Mouse (Mus musculus) yolk sac, embryonic 10.5 days (tissue): ENCODE results near the gene Sf3a1.
"Not testable (repeated sequence)": the region's sequence is repeated elsewhere in the genome, so short reads cannot be mapped to it uniquely, and the experiment has no call there.

Experiments
- DNase-seq: peaks from one replicate; pipeline ENCODE4 v3.0.0-alpha.2; 2017; ENCODE audit warnings: low spot score

Sf3a1 gene

GRCm38 (mm10) chr11:4185480-4185879 is 25.3 kb downstream of the Sf3a1 start:
- DNase-seq, result not testable (repeated sequence)

DNA sequence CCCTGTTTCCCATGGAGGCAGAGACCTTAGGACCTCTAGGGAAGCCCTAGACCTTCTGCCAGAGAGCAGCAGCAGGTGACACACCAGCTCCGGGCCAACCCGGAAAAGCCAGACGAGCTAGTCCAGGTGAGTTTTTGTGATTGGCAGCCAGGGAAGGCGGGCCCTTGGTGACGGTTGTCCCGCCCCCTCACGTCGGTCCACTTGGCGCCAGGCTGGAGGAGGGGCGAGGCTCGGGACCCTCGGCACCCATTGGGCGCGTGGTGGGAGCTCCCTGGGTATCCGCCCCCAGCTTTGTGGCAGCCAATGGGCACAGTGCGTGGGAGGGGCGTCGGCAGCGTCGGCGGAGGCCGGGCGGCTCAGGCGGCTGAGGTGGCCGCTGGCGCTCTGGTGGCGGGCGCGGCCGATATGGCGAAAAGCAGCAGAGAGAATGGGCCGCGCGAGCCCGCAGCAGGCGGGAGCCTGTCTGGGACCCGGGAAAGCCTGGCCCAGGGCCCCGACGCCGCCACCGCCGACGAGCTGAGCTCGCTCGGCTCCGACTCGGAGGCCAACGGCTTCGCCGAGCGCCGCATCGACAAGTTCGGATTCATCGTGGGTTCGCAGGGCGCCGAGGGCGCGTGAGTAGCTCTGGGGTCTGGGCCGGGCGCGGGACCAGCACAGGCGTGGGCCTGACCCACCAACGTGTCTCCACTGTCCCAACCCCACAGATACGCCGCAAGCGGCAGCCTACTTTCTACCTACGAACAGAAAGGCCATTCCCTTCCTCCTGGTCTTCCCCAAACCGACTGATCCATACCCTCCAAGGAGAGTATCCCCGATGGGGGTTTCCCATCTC is 26.6 kb downstream of the Sf3a1 start, which contains the start of gene Tbc1d10a:
Tbc1d10a (plus strand) TSS at position 304 of the 832 bp plus-strand sequence.
- DNase-seq, result peak; percentile 99

GRCm38 (mm10) chr11:4187318-4187700 is 27.2 kb downstream of the Sf3a1 start:
- no peak for DNase-seq

DNA sequence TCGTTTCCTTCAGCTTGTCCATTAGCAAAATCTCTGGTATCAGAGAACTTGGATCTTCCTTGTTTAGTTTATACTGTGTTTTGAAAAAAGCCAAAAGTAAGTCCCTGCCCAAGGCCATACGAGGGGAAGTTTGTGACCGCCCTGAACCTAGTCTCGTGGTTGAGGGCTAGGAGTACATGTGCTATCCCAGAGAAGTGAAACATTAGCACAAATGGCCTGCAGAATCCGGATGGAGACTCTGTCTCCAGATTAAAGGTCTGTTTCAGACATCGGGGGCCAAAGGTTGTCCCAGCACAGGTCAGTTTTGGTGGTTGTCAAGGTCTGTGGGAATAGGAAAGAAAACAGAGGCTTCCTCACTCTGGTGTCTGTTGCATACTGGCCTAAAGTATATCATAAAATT is 29.0 kb downstream of the Sf3a1 start:
- peak; percentile 77 for DNase-seq

GRCm38 (mm10) chr11:4190677-4191076 is 30.5 kb downstream of the Sf3a1 start:
- no peak for DNase-seq

GRCm38 (mm10) chr11:4192757-4193156 is 32.6 kb downstream of the Sf3a1 start:
- DNase-seq, result no peak

DNA sequence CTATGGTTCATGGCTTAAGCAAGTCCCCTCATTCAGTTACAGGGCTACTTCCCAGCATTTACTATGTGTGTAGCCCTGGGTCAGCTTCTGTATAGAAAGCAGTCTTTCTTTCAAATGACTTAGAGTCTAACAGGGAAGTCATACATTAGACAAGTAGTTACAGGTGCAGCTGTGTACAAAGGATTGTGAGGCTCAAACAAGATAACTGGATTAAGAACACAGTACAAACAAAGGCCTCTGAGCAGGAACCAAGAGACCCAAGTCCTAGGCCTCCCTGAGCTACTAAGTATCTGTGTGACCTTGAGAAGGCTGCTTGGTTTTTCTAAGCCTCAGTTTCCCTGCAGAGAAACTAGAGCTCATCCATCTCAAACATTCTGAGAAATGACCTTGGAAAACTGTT is 33.3 kb downstream of the Sf3a1 start:
- DNase-seq, result no peak

- no peak for DNase-seq
Observed at GRCm38 (mm10) chr11:4195597-4196031, 35.5 kb downstream of the Sf3a1 start.

- peak; percentile 83 for DNase-seq
Observed at GRCm38 (mm10) chr11:4196636-4197035, 36.5 kb downstream of the Sf3a1 start.

DNA sequence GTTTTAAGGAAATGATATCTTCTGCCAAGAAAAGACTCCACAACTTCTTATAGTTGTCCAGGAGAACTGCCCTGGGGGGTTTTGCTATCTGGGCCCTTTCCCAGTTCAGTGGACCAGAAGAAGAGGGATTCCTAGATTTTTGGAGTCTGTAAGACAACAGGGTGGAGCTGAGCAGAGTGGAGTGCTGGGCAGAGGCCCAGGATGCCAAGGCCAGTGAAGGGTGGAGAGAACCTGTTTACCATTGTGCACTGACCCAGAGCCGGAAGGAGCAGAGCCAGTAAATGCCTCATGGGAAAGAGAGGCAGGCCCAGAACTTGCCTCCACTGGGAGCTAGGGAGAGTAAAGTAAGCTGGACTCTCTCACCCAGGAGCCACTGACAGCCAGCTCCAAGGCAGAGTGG is 37.5 kb downstream of the Sf3a1 start:
- no peak for DNase-seq

DNA sequence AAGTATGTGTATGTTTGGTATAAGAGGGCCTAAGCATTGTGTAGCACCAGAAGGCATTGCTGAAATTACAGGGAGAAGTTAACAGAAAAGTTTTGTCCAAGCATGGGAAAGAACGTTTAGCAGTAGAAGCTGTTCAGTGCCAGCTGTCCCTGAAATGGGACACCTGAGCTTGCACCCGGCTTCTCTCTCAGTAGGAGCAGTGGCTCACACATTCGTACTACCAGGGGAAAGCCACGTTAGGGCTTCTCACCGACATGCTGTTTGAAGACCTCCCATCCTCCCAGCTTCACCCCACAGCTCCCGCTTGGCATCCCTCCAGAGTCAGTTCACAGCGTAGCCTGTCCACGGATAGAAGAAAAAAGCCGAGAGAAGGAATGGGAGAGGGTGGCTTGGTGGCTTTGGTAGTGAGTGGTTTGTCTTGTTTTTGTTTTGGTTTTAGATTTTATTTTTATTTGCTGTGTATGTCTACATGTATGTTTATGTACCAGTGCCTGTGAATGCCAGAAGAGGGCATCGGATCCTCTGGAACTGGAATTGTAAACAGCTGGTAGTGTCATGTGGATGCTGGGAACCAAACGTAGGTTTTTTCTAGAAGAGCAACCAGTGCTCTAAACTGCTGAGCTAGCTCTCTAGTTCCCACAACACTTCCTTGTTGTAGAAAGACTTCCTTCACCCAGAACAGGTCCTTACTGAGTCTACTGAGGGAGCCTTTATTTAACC is 42.0 kb downstream of the Sf3a1 start:
- DNase-seq, result no peak

DNA sequence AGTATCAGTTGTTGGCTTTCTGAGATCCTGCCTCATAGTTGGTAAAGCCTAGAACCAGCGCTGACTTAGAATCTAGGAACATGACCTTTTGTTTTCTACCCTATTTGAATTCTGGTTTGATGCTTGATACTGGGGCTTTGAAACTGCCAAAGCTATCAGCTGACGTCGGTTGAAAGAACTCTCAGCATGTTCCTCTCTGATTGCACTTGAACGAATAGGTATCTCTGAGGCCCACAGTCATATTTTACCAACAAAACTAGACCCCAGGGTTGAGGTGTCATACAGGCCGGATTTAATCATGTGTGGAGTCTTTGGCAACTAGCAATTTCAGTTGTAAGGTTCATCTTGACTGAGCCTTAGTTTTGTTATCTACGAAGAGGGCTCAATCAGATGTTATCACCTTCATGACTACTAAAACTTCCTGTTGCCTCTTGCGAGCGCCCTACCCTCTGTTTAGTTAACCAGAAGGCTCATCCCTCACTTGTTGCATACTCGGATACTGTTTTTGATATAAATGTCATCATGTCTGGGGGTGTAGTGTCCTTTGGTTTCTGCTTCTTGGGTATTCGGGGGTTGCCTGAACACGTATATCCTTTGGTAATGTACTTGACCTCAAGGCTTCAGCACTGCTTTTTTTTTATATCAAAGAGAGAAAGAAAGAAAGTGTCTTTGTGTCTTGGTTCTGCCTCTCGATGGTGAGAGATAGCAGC is 43.0 kb downstream of the Sf3a1 start:
- DNase-seq, result no peak

DNA sequence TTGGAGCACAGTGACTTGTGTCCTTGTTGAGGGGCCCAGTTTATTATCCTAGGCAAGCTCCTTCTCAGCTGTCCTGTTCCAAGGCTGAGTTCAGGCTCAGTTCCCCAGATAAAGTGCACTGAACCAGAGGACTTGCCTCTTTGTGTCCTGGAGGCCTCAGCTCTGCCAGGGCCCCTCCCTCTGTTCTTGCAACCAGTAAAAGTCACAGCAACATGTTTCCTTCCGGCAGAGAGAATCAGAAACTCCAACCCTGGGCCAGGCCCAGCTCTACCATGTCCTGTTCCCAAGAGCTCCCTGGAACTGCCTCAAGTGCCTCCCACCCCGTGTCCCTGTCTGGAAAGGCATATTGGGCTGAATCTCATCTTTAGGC is 43.5 kb downstream of the Sf3a1 start:
- no peak for DNase-seq

GRCm38 (mm10) chr11:4205097-4205655 is 45.0 kb downstream of the Sf3a1 start:
- no peak for DNase-seq

DNA sequence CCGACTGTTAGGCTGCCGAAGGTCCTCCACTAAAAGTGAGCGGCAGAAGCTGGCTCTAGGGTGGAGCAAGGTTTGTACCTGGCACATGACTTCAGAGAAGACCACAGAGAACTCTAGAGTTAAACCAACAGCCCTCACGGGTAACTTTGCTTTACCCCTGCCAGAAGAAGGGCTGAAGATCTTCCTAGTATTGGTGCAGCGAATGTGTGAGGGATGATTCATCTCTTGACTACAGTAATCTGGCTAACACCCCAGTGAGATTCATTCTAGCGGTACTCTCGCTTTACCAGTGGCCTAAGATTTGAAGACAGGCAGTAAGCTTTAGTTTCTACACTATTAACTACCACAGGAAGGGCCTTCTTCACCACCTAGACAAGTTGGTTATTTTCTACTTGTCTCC is 45.8 kb downstream of the Sf3a1 start:
- DNase-seq, result no peak

DNA sequence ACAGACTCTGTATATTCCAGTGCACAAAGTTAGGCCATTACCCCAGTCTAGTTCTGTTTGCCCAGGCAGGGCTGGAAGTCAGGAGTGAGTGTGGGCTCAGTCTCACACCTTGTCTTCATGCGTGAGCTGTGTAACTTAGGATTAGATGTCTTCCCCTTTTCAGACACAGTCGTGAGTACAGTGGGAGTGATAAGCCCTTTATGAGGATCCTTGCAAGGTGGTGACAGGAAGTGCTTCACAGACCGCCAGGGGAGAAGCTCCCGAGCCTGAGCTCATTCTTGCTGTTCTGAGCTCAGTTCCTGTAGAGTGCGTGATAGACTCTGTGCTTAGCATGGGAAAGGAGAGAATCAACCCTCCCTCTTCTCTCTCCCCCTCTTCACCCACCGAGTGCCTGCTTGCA is 46.4 kb downstream of the Sf3a1 start:
- no peak for DNase-seq

- no peak for DNase-seq
Observed at GRCm38 (mm10) chr11:4207655-4208054, 47.5 kb downstream of the Sf3a1 start.

GRCm38 (mm10) chr11:4209556-4209955 is 49.4 kb downstream of the Sf3a1 start:
- DNase-seq, result no peak

GRCm38 (mm10) chr11:4210786-4211185 is 50.6 kb downstream of the Sf3a1 start:
- DNase-seq, result no peak

DNA sequence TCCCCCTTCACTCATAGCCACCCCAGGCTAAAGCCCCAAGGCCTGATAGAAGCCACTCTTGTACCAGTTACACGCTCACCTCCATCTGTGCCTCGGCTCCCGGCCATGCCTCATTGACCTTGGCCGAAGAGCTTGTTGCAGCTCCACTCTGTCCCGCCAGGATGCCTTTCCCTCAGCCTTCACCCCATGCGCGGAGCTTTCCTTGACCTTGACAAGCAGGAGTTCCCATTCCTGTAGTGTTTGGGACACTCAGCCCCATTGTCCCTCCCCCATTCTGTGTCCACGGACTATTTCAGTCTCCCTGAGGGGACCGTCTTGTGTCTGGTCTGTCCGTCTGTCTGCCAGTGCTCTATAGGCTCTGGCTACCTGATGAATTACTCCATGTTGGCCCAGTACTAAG is 53.0 kb downstream of the Sf3a1 start:
- no peak for DNase-seq

DNA sequence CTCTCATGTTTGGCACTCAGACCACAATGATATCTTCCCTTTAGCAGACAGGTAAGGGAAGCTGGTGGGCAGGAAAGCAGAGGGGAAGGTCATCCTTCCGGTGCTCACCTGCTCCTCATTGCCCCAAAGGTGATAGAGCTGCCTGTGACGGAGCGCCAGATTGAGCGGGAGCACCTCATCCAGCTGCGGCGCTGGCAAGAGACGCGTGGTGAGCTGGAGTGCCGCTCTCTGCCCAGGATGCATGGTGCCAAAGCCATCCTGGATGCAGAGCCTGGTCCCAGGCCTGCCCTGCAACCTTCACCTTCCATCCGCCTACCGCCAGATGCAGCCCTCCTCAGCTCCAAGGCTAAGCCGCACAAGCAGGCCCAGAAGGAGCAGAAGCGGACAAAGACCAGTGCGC is 54.4 kb downstream of the Sf3a1 start:
- no peak for DNase-seq

GRCm38 (mm10) chr11:4215061-4215460 is 54.9 kb downstream of the Sf3a1 start:
- DNase-seq, result no peak
